ENCODE assay signal across 12 mouse cellular contexts in genomic region chr13:71378641-71379040, GRCm38 (mm10).
"Had no signal": no experiment of that assay in that cellular context is flagged by ENCODE, and none has a peak within 500 bp of the region (broad histone marks: within the 10 kb centered on the region; RNA-seq: fewer than 3 reads in every experiment).

No protein-coding gene starts in this region.

- DNase-seq: left cerebral cortex, postnatal 4 days; liver; liver, embryonic 13.5 days; liver, postnatal 0 days; lung, adult 18-20 months; lung, adult 2 months; lung, embryonic 14.5 days; lung, postnatal 10 days; lung, postnatal 14 days; lung, postnatal 36 days; lung, postnatal 4 days; midbrain, embryonic 14.5 days had no signal
